Mouse (Mus musculus): ENCODE results near the gene Bahcc1. TPM values are rescaled to one million over a fixed set of nuclear protein-coding genes. Genes with fewer than 3 reads are reported as not detected.

Bahcc1 gene
- polyA plus RNA-seq, 1 experiment from 2014 or later: 8.2 TPM

- DNase-seq (ENCODE audit: low spot score) (no peak), ATAC-seq (replicated peaks; ENCODE audit: low FRiP score, low read depth) (no peak)
- Histone ChIP-seq H3K27ac (peak overlapping the region; percentile 98), H3K9ac (ENCODE audit: low read depth, low read length) (peak overlapping the region; percentile 85), H3K27me3 (ENCODE audit: insufficient read depth, low read length) (no peaks in the 10 kb centered on the region), H3K4me1 (replicated peaks; ENCODE audit: insufficient read depth, low read length) (peaks cover 43% of the 10 kb centered on the region), H3K36me3 (ENCODE audit: insufficient read depth, low read length) (no peaks in the 10 kb centered on the region), H3K4me2 (ENCODE audit: low read length) (peak overlapping the region; percentile 70), H3K9me3 (replicated peaks; ENCODE audit: low read length) (no peaks in the 10 kb centered on the region), H3K4me3 (replicated peaks; ENCODE audit: low read depth, low read length) (peak overlapping the region; percentile 79)
- WGBS: 14% methylated on average over 18 of the region's 18 CpGs
- TF ChIP-seq CTCF (IDR thresholded peaks at IDR 0.05; ENCODE audit: low read depth): no peak
Observed at GRCm38 (mm10) chr11:120186145-120186740, 46.5 kb upstream of the Bahcc1 start.

- Histone ChIP-seq H3K9ac (ENCODE audit: low read depth, low read length) (peak overlapping the region; percentile 85), H3K9me3 (replicated peaks; ENCODE audit: low read length) (no peaks in the 10 kb centered on the region), H3K36me3 (ENCODE audit: insufficient read depth, low read length) (no peaks in the 10 kb centered on the region), H3K27ac (peak overlapping the region; percentile 93), H3K4me3 (replicated peaks; ENCODE audit: low read depth, low read length) (peak overlapping the region; percentile 79), H3K27me3 (ENCODE audit: insufficient read depth, low read length) (no peaks in the 10 kb centered on the region), H3K4me1 (replicated peaks; ENCODE audit: insufficient read depth, low read length) (peaks cover 48% of the 10 kb centered on the region), H3K4me2 (ENCODE audit: low read length) (peak overlapping the region; percentile 70)
- WGBS: 3% methylated on average over 20 of the region's 20 CpGs
- TF ChIP-seq CTCF (IDR thresholded peaks at IDR 0.05; ENCODE audit: low read depth): no peak
- DNase-seq (ENCODE audit: low spot score) (peak; percentile 65), ATAC-seq (replicated peaks; ENCODE audit: low FRiP score, low read depth) (no peak)
Observed at GRCm38 (mm10) chr11:120186821-120187235, 45.9 kb upstream of the Bahcc1 start.

GRCm38 (mm10) chr11:120187236-120188101 is 45.3 kb upstream of the Bahcc1 start:
- no peak for TF ChIP-seq CTCF (IDR thresholded peaks at IDR 0.05; ENCODE audit: low read depth)
- H3K9me3 ChIP-seq (replicated peaks; ENCODE audit: low read length): no peaks in the 10 kb centered on the region
- peaks cover 43% of the 10 kb centered on the region for H3K4me1 ChIP-seq (replicated peaks; ENCODE audit: insufficient read depth, low read length)
- H3K27ac ChIP-seq: peak overlapping the region; percentile 93
- no peaks in the 10 kb centered on the region for H3K36me3 ChIP-seq (ENCODE audit: insufficient read depth, low read length)
- peak overlapping the region; percentile 70 for H3K4me2 ChIP-seq (ENCODE audit: low read length)
- no peaks in the 10 kb centered on the region for H3K27me3 ChIP-seq (ENCODE audit: insufficient read depth, low read length)
- peak overlapping the region; percentile 79 for H3K4me3 ChIP-seq (replicated peaks; ENCODE audit: low read depth, low read length)
- DNase-seq (ENCODE audit: low spot score) (peak; percentile 80), ATAC-seq (replicated peaks; ENCODE audit: low FRiP score, low read depth) (no peak)
- peak overlapping the region; percentile 85 for H3K9ac ChIP-seq (ENCODE audit: low read depth, low read length)
- 1% methylated on average over 43 of the region's 43 CpGs for WGBS

- WGBS: under 1% methylated on average over 24 of the region's 24 CpGs
Observed at GRCm38 (mm10) chr11:120188102-120188480, 44.7 kb upstream of the Bahcc1 start.

GRCm38 (mm10) chr11:120188481-120189441 is 44.0 kb upstream of the Bahcc1 start:
- TF ChIP-seq CTCF (IDR thresholded peaks at IDR 0.05; ENCODE audit: low read depth): no peak
- Histone ChIP-seq H3K4me3 (replicated peaks; ENCODE audit: low read depth, low read length) (peak overlapping the region; percentile 79), H3K9ac (ENCODE audit: low read depth, low read length) (peak overlapping the region; percentile 85), H3K27ac (peak overlapping the region; percentile 93), H3K36me3 (ENCODE audit: insufficient read depth, low read length) (no peaks in the 10 kb centered on the region), H3K27me3 (ENCODE audit: insufficient read depth, low read length) (no peaks in the 10 kb centered on the region), H3K4me1 (replicated peaks; ENCODE audit: insufficient read depth, low read length) (peaks cover 32% of the 10 kb centered on the region), H3K4me2 (ENCODE audit: low read length) (peak overlapping the region; percentile 70), H3K9me3 (replicated peaks; ENCODE audit: low read length) (no peaks in the 10 kb centered on the region)
- DNase-seq (ENCODE audit: low spot score): peak; percentile 68
- under 1% methylated on average over 41 of the region's 41 CpGs for WGBS
- ATAC-seq (replicated peaks; ENCODE audit: low FRiP score, low read depth): no peak

More at GRCm38 (mm10) chr11:120188102-120188480, 44.7 kb upstream of the Bahcc1 start:
- no peak for TF ChIP-seq CTCF (IDR thresholded peaks at IDR 0.05; ENCODE audit: low read depth)
- no peak for ATAC-seq (replicated peaks; ENCODE audit: low FRiP score, low read depth)
- Histone ChIP-seq H3K36me3 (ENCODE audit: insufficient read depth, low read length) (no peaks in the 10 kb centered on the region), H3K9ac (ENCODE audit: low read depth, low read length) (peak overlapping the region; percentile 85), H3K4me1 (replicated peaks; ENCODE audit: insufficient read depth, low read length) (peaks cover 38% of the 10 kb centered on the region), H3K27ac (peak overlapping the region; percentile 93), H3K9me3 (replicated peaks; ENCODE audit: low read length) (no peaks in the 10 kb centered on the region), H3K27me3 (ENCODE audit: insufficient read depth, low read length) (no peaks in the 10 kb centered on the region), H3K4me2 (ENCODE audit: low read length) (peak overlapping the region; percentile 70), H3K4me3 (replicated peaks; ENCODE audit: low read depth, low read length) (peak overlapping the region; percentile 79)
- no peak for DNase-seq (ENCODE audit: low spot score)

Measured in kidney, postnatal 0 days (tissue).